Mouse (Mus musculus) frontal cortex, adult 2 months (tissue): Measurements from ENCODE around the gene Ppm1e. TPM values are rescaled to one million over a fixed set of nuclear protein-coding genes. Genes with fewer than 3 reads are reported as not detected.

Source experiments
- polyA plus RNA-seq: library from polyadenylated mRNA; depleted of rRNA; stranded (reverse); fragments of >200 nt; gene quantifications from 2 replicates; pipeline ENCODE4 v1.2.3, GENCODE M21; 2012; rRNA removed

Ppm1e gene
- polyA plus RNA-seq, 1 experiment: 144 TPM

Other genes starting within 250 kb of the Ppm1e start
- gene Ska2, start 249.8 kb downstream of the Ppm1e start, polyA plus RNA-seq: 18.0 and 20.0 TPM in 2 replicates
- 115 TPM in 2 replicates for gene Trim37, start 231.9 kb downstream of the Ppm1e start, polyA plus RNA-seq
- 3.5 and 3.7 TPM in 2 replicates for gene Rad51c, start 45.9 kb upstream of the Ppm1e start, polyA plus RNA-seq
- 0.15 and 0.34 TPM in 2 replicates for gene Tex14, start 46.0 kb upstream of the Ppm1e start, polyA plus RNA-seq
- 0.04 TPM in 1 of 2 replicates, not detected in the other for gene Gm11492, start 207.6 kb upstream of the Ppm1e start, polyA plus RNA-seq
- gene Sept4, start 209.9 kb upstream of the Ppm1e start, polyA plus RNA-seq: 287 and 294 TPM in 2 replicates
- 41.5 and 47.3 TPM in 2 replicates for gene Mtmr4, start 233.1 kb upstream of the Ppm1e start, polyA plus RNA-seq